8 mouse cellular contexts compared by ENCODE assay signal in the genomic region with DNA sequence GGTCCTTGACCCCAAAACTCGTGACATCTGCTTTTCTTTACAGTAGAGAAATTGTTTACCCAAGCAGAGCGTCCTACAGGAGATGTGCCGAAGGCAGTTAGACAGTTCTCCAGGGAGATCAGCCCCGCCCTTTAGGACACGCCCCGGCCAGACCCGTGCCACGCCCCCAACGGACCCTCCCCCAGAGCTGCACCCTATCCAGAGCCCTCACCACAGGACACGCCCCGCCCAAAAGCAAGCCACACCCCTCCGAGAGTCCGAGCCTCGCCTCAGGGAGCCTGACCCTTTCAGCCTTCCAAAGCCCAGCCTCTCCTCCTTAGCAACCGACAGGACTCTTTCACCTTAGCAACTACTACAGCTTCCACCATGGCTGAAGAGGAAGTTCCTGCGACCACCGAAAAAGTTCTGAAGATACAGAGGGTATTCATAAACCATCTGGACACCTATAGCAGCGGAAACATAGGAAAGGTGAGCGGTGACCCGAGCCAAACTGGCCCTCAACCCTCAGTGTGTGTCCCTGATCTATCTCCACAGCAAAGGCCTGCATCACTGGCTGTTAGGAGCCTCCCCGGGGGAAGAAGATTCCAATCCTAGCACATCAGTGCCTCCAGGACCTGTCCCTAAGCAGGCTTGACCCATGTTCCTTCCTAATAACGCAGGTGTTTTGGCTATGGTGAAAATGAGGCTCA. TPM values are rescaled to one million over a fixed set of nuclear protein-coding genes. Genes with fewer than 3 reads are reported as not detected.
DNase-seq lines count a peak whose midpoint lies in the region; TF ChIP-seq lines count a peak whose summit lies in the region.

A gene (plus strand): TSS at position 178 of the 689 bp plus-strand sequence.

- no peak for TF ChIP-seq POLR2A in lung, adult 2 months (IDR thresholded peaks at IDR 0.05; ENCODE audit: borderline replicate concordance, extremely low read depth, low read depth, low read length)

- 10% methylated on average over 22 of the region's 22 CpGs for WGBS in lung, adult 2 months

- peak; percentile 30 for DNase-seq in layer of hippocampus, adult 9-11 months
- DNase-seq in layer of hippocampus, postnatal 36 days = no peak
- peak; percentile 91 for DNase-seq in embryo, embryonic 10 days (ENCODE audit: low spot score)
- DNase-seq in heart, adult 18-20 months = peak; percentile 28 to 59
- peak; percentile 78 for DNase-seq in kidney, adult 11 months
- peak; percentile 39 for DNase-seq in lung, adult 2 months
- DNase-seq in ovary, postnatal 14 days (ENCODE audit: low spot score) = peak; percentile 70
- peak; percentile 94 for DNase-seq in yolk sac, embryonic 10.5 days (ENCODE audit: low spot score)

- TF ChIP-seq CTCF in lung, adult 2 months (IDR thresholded peaks at IDR 0.05; ENCODE audit: insufficient read depth, low read length) = no peak

- H3K4me3 ChIP-seq in lung, adult 2 months (replicated peaks; ENCODE audit: extremely low read depth, low read depth, low read length) = no peak within 1 kb of the TSS

- peaks cover 3% of the 10 kb centered on the region; the same call in 1 of the 2 replicates for H3K4me1 ChIP-seq in lung, adult 2 months (ENCODE audit: control insufficient read depth, insufficient read depth, low read length)

RNA-seq across cellular contexts. Expression of the gene that starts here (rescaled TPM):
- total RNA-seq in layer of hippocampus, postnatal 36 days (2021) = under 1 TPM; 0.77 to 0.81 TPM
- under 1 TPM in 1 of 2 experiments, not detected in 1; 0.57 TPM for total RNA-seq in heart, adult 18-20 months (2021)
- polyA plus RNA-seq in lung, adult 2 months (2012; rRNA removed) = 5.0 and 7.1 TPM in 2 replicates

Comparison
In these comparisons a context has a peak if more than half of its experiments do, and no peak if none do; other contexts are left out.
1. DNase-seq: peak in layer of hippocampus, adult 9-11 months (single experiment), embryo, embryonic 10 days (single experiment), kidney, adult 11 months (single experiment), lung, adult 2 months (single experiment), ovary, postnatal 14 days (single experiment) and yolk sac, embryonic 10.5 days (single experiment); none in layer of hippocampus, postnatal 36 days (0 of 2).
2. Peak in DNase-seq in heart, adult 18-20 months; RNA of the gene not detected or under 1 TPM.